Mouse (Mus musculus) forebrain, embryonic 16.5 days (tissue): ENCODE data around the gene Ckm. TPM values are rescaled to one million over a fixed set of nuclear protein-coding genes. Genes with fewer than 3 reads are reported as not detected.

Source experiments
- ATAC-seq: fragments of 200-750 bp; cut with Nextera tagmentation; 2 replicates; pipeline ENCODE4 v1.8.0; 2017; ENCODE audit warnings: mild to moderate bottlenecking, moderate library complexity
- H3K27ac ChIP-seq: fragments of 300-500 bp; sonication (generic); 2 replicates; pipeline ENCODE4 v1.5.1; 2014; ENCODE audit warnings: low read length, control low read depth
- H3K27me3 ChIP-seq: fragments of 300-500 bp; sonication (generic); replicated peaks from 2 replicates; pipeline ENCODE4 v1.6.1; 2014; ENCODE audit warnings: low read length; ENCODE audit not compliant: control insufficient read depth, insufficient read depth
- H3K36me3 ChIP-seq: fragments of 300-500 bp; sonication (generic); 2 replicates; pipeline ENCODE4 v1.6.1; 2014; ENCODE audit not compliant: control insufficient read depth, insufficient read depth
- H3K4me1 ChIP-seq: fragments of 300-500 bp; sonication (generic); replicated peaks from 2 replicates; pipeline ENCODE4 v1.6.1; 2014; ENCODE audit warnings: low read length; ENCODE audit not compliant: control insufficient read depth, insufficient read depth
- H3K4me2 ChIP-seq: fragments of 300-500 bp; sonication (generic); 2 replicates; pipeline ENCODE4 v1.6.1; 2014; ENCODE audit warnings: mild to moderate bottlenecking, low read length, control low read depth
- H3K4me3 ChIP-seq: fragments of 300-500 bp; sonication (generic); replicated peaks from 2 replicates; pipeline ENCODE4 v1.5.1; 2014; ENCODE audit warnings: mild to moderate bottlenecking, low read length, control low read depth
- H3K9ac ChIP-seq: fragments of 300-500 bp; sonication (generic); replicated peaks from 2 replicates; pipeline ENCODE4 v1.6.1; 2014; ENCODE audit warnings: low read depth, low read length, control low read depth
- H3K9me3 ChIP-seq: fragments of 300-500 bp; sonication (generic); 2 replicates; pipeline ENCODE4 v1.6.1; 2016; ENCODE audit warnings: low read length; ENCODE audit not compliant: control insufficient read depth
- WGBS: fragments of 180-500 bp; shearing (Covaris S2); extraction: QIAGEN DNeasy Blood & Tissue Kit; methylation state at CpG from one replicate; pipeline ENCODE4 v1.1.7; 2014; 5-methylcytosine and 5-hydroxymethylcytosine counted together
- polyA plus RNA-seq: library from polyadenylated mRNA; unstranded; fragments of >200 nt; fragmentation: Nextera tagmentation; extraction: Ambion mirVana; gene quantifications from 2 replicates; pipeline ENCODE4 v1.2.1, GENCODE M21; 2015

Gene Ckm
- polyA plus RNA-seq, 1 experiment from 2014 or later: 0.22 TPM

GRCm38 (mm10) chr7:19456628-19457027, 52.1 kb downstream of the Ckm start:
- Histone ChIP-seq H3K36me3 (peaks cover 2% of the 10 kb centered on the region; the same call in 1 of the 2 replicates), H3K9me3 (no peaks in the 10 kb centered on the region), H3K27me3 (no peaks in the 10 kb centered on the region), H3K9ac (no peak overlapping the region), H3K4me1 (peaks cover 27% of the 10 kb centered on the region), H3K4me2 (peak overlapping the region; percentile 93), H3K4me3 (no peak overlapping the region; the same call in 1 of the 2 replicates), H3K27ac (no peak overlapping the region)
- ATAC-seq: no peak
- WGBS: 93% methylated on average over 7 of the region's 7 CpGs

GRCm38 (mm10) chr7:19457414-19458071, 53.0 kb downstream of the Ckm start:
- WGBS: 7% methylated on average over 14 of the region's 14 CpGs
- Histone ChIP-seq H3K4me2 (peak overlapping the region; percentile 93), H3K4me3 (peak overlapping the region; percentile 79), H3K36me3 (peaks cover 2% of the 10 kb centered on the region; the same call in 1 of the 2 replicates), H3K27me3 (no peaks in the 10 kb centered on the region), H3K9ac (peak overlapping the region; percentile 79), H3K27ac (peak overlapping the region; percentile 57), H3K9me3 (no peaks in the 10 kb centered on the region), H3K4me1 (peaks cover 27% of the 10 kb centered on the region)
- ATAC-seq: peak; percentile 29

GRCm38 (mm10) chr7:19458072-19458486, 53.5 kb downstream of the Ckm start:
- Histone ChIP-seq H3K27me3 (no peaks in the 10 kb centered on the region), H3K36me3 (peaks cover 2% of the 10 kb centered on the region; the same call in 1 of the 2 replicates), H3K9ac (peak overlapping the region; percentile 79), H3K27ac (peak overlapping the region; percentile 57), H3K4me2 (peak overlapping the region; percentile 93), H3K4me3 (peak overlapping the region; percentile 79), H3K9me3 (no peaks in the 10 kb centered on the region), H3K4me1 (peaks cover 27% of the 10 kb centered on the region)
- ATAC-seq: peak; percentile 73
- WGBS: 0% methylated on average over 23 of the region's 31 CpGs

GRCm38 (mm10) chr7:19458591-19459111, 54.1 kb downstream of the Ckm start, which contains the start of gene Mark4:
Mark4 (minus strand) TSS chr7:19458821.
- WGBS: 1% methylated on average over 20 of the region's 42 CpGs
- peak; percentile 87 for ATAC-seq
- H3K9ac ChIP-seq: peak within 1 kb of the TSS; percentile 79

GRCm38 (mm10) chr7:19459144-19459870, 54.7 kb downstream of the Ckm start:
- H3K27ac ChIP-seq: peak overlapping the region; percentile 86
- H3K4me2 ChIP-seq: peak overlapping the region; percentile 69
- H3K4me3 ChIP-seq: peak overlapping the region; percentile 79
- peaks cover 2% of the 10 kb centered on the region; the same call in 1 of the 2 replicates for H3K36me3 ChIP-seq
- WGBS: 18% methylated on average over 6 of the region's 6 CpGs
- H3K4me1 ChIP-seq: peaks cover 27% of the 10 kb centered on the region
- ATAC-seq: no peak
- H3K9ac ChIP-seq: peak overlapping the region; percentile 79
- no peaks in the 10 kb centered on the region for H3K9me3 ChIP-seq
- no peaks in the 10 kb centered on the region for H3K27me3 ChIP-seq

More at GRCm38 (mm10) chr7:19458591-19459111, 54.1 kb downstream of the Ckm start, which contains the start of gene Mark4:
- no peaks in the 10 kb centered on the region for H3K27me3 ChIP-seq
- H3K4me2 ChIP-seq: peak within 1 kb of the TSS; percentile 93
- H3K9me3 ChIP-seq: no peaks in the 10 kb centered on the region
- peaks cover 27% of the 10 kb centered on the region for H3K4me1 ChIP-seq
- peak within 1 kb of the TSS; percentile 79 for H3K4me3 ChIP-seq
- peak within 1 kb of the TSS; percentile 86 for H3K27ac ChIP-seq
- H3K36me3 ChIP-seq: peaks cover 2% of the 10 kb centered on the region; the same call in 1 of the 2 replicates

GRCm38 (mm10) chr7:19460500-19460899, 55.9 kb downstream of the Ckm start:
- no peak overlapping the region for H3K4me3 ChIP-seq
- ATAC-seq: no peak
- WGBS: 81% methylated on average over 1 of the region's 1 CpGs
- no peaks in the 10 kb centered on the region; the same call in 1 of the 2 replicates for H3K27me3 ChIP-seq
- peaks cover 2% of the 10 kb centered on the region; the same call in 1 of the 2 replicates for H3K36me3 ChIP-seq
- H3K4me2 ChIP-seq: no peak overlapping the region
- H3K9ac ChIP-seq: no peak overlapping the region
- H3K27ac ChIP-seq: no peak overlapping the region
- H3K4me1 ChIP-seq: peaks cover 30% of the 10 kb centered on the region
- no peaks in the 10 kb centered on the region for H3K9me3 ChIP-seq

- no peaks in the 10 kb centered on the region for H3K9me3 ChIP-seq
- no peak for ATAC-seq
- no peak overlapping the region for H3K27ac ChIP-seq
- no peaks in the 10 kb centered on the region; the same call in 1 of the 2 replicates for H3K27me3 ChIP-seq
- H3K9ac ChIP-seq: no peak overlapping the region
- no peak overlapping the region for H3K4me3 ChIP-seq
- 5% methylated on average over 6 of the region's 6 CpGs for WGBS
- H3K36me3 ChIP-seq: no peaks in the 10 kb centered on the region
- peaks cover 22% of the 10 kb centered on the region for H3K4me1 ChIP-seq
- H3K4me2 ChIP-seq: no peak overlapping the region
Measured at GRCm38 (mm10) chr7:19461488-19461887, 56.9 kb downstream of the Ckm start.

GRCm38 (mm10) chr7:19462443-19462842, 57.9 kb downstream of the Ckm start:
- WGBS: 66% methylated on average over 4 of the region's 4 CpGs

GRCm38 (mm10) chr7:19462884-19463381, 58.4 kb downstream of the Ckm start, which contains the start of gene Exoc3l2:
Exoc3l2 (plus strand) TSS chr7:19463331.
- 24% methylated on average over 6 of the region's 6 CpGs for WGBS

More at GRCm38 (mm10) chr7:19462443-19462842, 57.9 kb downstream of the Ckm start:
- no peak overlapping the region for H3K4me2 ChIP-seq
- H3K27me3 ChIP-seq: peaks cover 7% of the 10 kb centered on the region
- H3K36me3 ChIP-seq: no peaks in the 10 kb centered on the region
- H3K4me1 ChIP-seq: peaks cover 12% of the 10 kb centered on the region
- H3K4me3 ChIP-seq: no peak overlapping the region
- no peaks in the 10 kb centered on the region for H3K9me3 ChIP-seq
- H3K27ac ChIP-seq: no peak overlapping the region
- no peak overlapping the region for H3K9ac ChIP-seq
- no peak for ATAC-seq

More at GRCm38 (mm10) chr7:19462884-19463381, 58.4 kb downstream of the Ckm start, which contains the start of gene Exoc3l2:
- Histone ChIP-seq H3K27ac (no peak within 1 kb of the TSS), H3K9me3 (no peaks in the 10 kb centered on the region), H3K9ac (no peak within 1 kb of the TSS), H3K4me2 (no peak within 1 kb of the TSS), H3K4me1 (peaks cover 8% of the 10 kb centered on the region), H3K27me3 (peaks cover 10% of the 10 kb centered on the region), H3K4me3 (no peak within 1 kb of the TSS), H3K36me3 (no peaks in the 10 kb centered on the region)
- no peak for ATAC-seq
